Mouse (Mus musculus): ENCODE results near the gene Gltp.

- TF ChIP-seq POLR2A (IDR thresholded peaks at IDR 0.05; ENCODE audit: insufficient read depth, low read depth, low read length) (no peak), CTCF (IDR thresholded peaks at IDR 0.05; ENCODE audit: insufficient read depth, low read depth, low read length) (no peak)
Measured at GRCm38 (mm10) chr5:114640809-114641208, 50.0 kb downstream of the Gltp start.

All from olfactory bulb, adult 2 months (tissue).